Mouse (Mus musculus): Measurements from ENCODE around the gene Ccdc158. TPM values are rescaled to one million over a fixed set of nuclear protein-coding genes. Genes with fewer than 3 reads are reported as not detected.

The Ccdc158 gene
- total and polyA plus RNA-seq, 3 experiments, result 0.09 TPM; not detected in 2

DNA sequence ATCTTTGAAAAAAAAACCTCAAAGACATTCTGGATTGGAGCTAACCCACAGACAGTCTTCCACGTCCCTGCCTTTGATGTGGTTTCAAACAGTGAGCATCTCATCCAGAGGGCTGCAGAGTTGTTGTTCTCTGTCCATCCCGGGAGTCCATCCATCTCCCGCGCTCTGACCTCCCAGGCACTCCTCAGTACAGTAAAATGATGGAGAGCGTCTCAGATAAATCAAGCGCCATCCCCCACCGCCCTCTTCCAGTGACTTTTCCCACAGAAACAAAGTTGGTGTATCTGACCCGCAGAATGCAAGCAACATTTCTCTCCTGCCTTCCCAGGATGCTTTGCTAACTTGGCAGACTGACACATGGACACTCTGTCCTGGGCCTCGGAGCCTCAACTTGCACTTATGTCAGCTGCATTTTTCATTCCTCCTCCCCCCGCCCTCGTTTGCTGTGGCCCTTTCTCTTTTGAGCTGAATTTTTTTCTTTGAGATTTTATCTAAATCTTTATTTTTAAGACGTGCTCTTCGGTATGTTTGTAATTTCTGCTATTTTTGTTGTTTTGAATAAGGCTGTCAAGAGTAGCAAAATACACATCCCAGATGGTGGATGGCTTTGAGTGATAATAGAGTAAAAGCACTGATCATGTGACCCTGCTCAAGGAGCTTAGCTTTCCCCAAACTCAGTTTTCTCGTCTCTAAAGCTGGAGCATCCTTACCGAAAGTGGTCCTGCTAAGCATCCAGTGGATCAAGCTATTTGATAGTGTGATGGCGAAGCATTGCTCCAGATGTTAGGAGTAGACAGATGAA, 17.3 kb upstream of the Ccdc158 start:
- intact Hi-C loops (cut with DNase I), result no loop called here
- no peak overlapping the region for H3K9ac ChIP-seq (ENCODE audit: low read depth, low read length)
- WGBS, result 62% methylated on average over 16 of the region's 16 CpGs
- no peak overlapping the region for H3K27ac ChIP-seq
- H3K79me2 ChIP-seq (replicated peaks; ENCODE audit: control insufficient read depth, insufficient read depth, low read length), result no peaks in the 10 kb centered on the region
- H3K4me1 ChIP-seq (ENCODE audit: control insufficient read depth, insufficient read depth, low read length), result no peaks in the 10 kb centered on the region; the same call in 1 of the 2 replicates
- no peak overlapping the region for H3K4me3 ChIP-seq
- no peaks in the 10 kb centered on the region for H3K27me3 ChIP-seq (ENCODE audit: control insufficient read depth, insufficient read depth, low read length)
- DNase-seq, result peak in 1 of 2 experiments; percentile 11
- TF ChIP-seq EP300 (IDR thresholded peaks at IDR 0.05; ENCODE audit: insufficient read depth, low read depth, low read length), result no peak
- TF ChIP-seq CTCF (IDR thresholded peaks at IDR 0.05), result no peak
- H3K36me3 ChIP-seq (ENCODE audit: control insufficient read depth, insufficient read depth, low read length), result no peaks in the 10 kb centered on the region

DNA sequence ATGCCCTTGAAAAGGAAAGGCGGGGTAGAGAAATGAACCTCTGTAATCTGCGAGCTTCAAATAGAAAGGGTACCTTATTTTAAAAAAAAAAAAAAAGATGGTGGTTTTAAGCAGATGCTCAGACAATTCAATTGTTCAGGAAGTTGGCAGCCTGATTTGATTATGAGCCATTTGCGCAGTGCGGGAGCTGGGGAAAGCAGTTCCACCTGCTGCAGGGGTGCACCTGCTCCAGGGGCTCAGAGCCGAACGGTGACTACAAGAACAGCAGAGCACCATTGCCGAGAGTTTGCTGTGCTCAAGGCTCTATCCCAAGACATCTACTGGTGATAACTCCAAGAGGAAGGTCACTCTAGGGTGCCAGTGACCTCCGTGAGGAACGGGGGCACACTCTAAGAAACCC, 13.5 kb upstream of the Ccdc158 start:
- Histone ChIP-seq H3K79me2 (replicated peaks; ENCODE audit: control insufficient read depth, insufficient read depth, low read length) (no peaks in the 10 kb centered on the region), H3K4me1 (ENCODE audit: control insufficient read depth, insufficient read depth, low read length) (no peaks in the 10 kb centered on the region), H3K27me3 (ENCODE audit: control insufficient read depth, insufficient read depth, low read length) (no peaks in the 10 kb centered on the region), H3K27ac (no peak overlapping the region), H3K4me3 (no peak overlapping the region), H3K9ac (ENCODE audit: low read depth, low read length) (no peak overlapping the region), H3K36me3 (ENCODE audit: control insufficient read depth, insufficient read depth, low read length) (no peaks in the 10 kb centered on the region)
- 90% methylated on average over 9 of the region's 9 CpGs for WGBS
- intact Hi-C loops (cut with DNase I), result no loop called here
- TF ChIP-seq POLR2A (IDR thresholded peaks at IDR 0.05; ENCODE audit: insufficient read depth, low read depth, low read length), result no peak
- no peak for TF ChIP-seq EP300 (IDR thresholded peaks at IDR 0.05; ENCODE audit: insufficient read depth, low read depth, low read length)
- no peak for TF ChIP-seq CTCF (IDR thresholded peaks at IDR 0.05)
- no peak for DNase-seq

DNA sequence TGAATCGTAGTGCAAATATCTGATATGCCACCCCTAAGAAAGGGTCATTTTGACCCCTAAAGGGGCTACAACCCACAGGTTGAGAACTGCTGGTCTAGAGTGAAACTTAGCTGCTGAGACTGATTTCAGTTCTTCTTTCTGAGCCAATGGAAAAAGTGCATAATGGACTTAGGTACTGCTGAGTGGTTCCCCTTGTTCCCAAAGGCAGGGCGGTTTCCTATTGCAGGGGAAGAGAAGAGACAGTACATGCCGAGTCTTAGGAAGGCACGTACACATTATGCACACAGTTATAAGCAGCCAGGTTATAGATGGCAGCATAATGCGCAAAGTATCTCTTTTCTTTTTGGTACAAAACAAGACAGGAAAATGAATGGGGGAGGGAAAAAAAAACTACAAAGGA, 13.1 kb upstream of the Ccdc158 start:
- 76% methylated on average over 5 of the region's 5 CpGs for WGBS
- intact Hi-C loops (cut with DNase I), result no loop called here

DNA sequence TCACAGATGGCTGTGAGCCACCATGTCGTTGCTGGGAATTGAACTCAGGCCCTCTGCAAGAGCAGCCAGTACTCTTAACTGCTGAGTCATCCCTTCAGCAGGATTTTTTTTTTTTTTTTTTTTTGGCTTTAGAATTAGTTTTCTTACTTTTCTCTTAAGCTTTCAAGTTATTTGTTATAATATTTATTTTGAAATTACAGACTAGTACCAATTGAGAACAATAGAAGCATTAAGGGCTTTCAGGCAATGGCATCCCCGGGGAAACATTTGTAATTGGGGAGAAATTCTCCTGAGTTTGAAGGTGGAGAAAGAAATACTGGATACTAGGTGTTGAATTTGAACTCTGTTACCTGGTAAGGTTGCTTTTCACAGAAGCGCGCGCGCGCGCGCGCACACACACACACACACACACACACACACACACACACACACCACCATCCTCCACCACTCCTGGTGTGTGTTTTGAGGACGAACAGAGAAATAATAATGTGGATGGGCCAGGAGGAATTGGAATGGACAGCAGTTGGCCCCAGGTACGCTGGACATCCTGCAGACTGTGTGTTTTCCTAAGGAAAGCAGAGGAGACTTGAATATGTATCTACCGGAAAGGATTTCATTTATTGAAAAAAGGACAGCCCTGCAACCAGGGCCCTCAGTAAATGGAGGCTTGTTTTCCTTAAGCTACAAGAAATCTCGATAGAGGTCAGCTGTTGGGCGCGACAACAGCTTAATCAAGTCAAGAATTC, 9.8 kb upstream of the Ccdc158 start:
- no peak overlapping the region for H3K27ac ChIP-seq
- H3K27me3 ChIP-seq (ENCODE audit: control insufficient read depth, insufficient read depth, low read length), result no peaks in the 10 kb centered on the region
- H3K79me2 ChIP-seq (replicated peaks; ENCODE audit: control insufficient read depth, insufficient read depth, low read length), result no peaks in the 10 kb centered on the region
- intact Hi-C loops (cut with DNase I), result loop anchor here (5.0 kb wide), 1 partner anchor 267 kb away; no protein-coding TSS in a partner anchor
- no peak overlapping the region for H3K4me3 ChIP-seq
- H3K4me1 ChIP-seq (ENCODE audit: control insufficient read depth, insufficient read depth, low read length), result no peaks in the 10 kb centered on the region
- 95% methylated on average over 16 of the region's 16 CpGs for WGBS
- DNase-seq, result no peak
- no peaks in the 10 kb centered on the region for H3K36me3 ChIP-seq (ENCODE audit: control insufficient read depth, insufficient read depth, low read length)
- no peak overlapping the region for H3K9ac ChIP-seq (ENCODE audit: low read depth, low read length)
- TF ChIP-seq CTCF (IDR thresholded peaks at IDR 0.05), result no peak
- TF ChIP-seq EP300 (IDR thresholded peaks at IDR 0.05; ENCODE audit: insufficient read depth, low read depth, low read length), result no peak
- TF ChIP-seq POLR2A (IDR thresholded peaks at IDR 0.05; ENCODE audit: insufficient read depth, low read depth, low read length), result no peak

More for the DNA sequence above, 13.1 kb upstream of the Ccdc158 start:
- Histone ChIP-seq H3K9ac (ENCODE audit: low read depth, low read length) (no peak overlapping the region), H3K27me3 (ENCODE audit: control insufficient read depth, insufficient read depth, low read length) (no peaks in the 10 kb centered on the region), H3K36me3 (ENCODE audit: control insufficient read depth, insufficient read depth, low read length) (no peaks in the 10 kb centered on the region), H3K79me2 (replicated peaks; ENCODE audit: control insufficient read depth, insufficient read depth, low read length) (no peaks in the 10 kb centered on the region), H3K4me3 (no peak overlapping the region), H3K4me1 (ENCODE audit: control insufficient read depth, insufficient read depth, low read length) (no peaks in the 10 kb centered on the region), H3K27ac (no peak overlapping the region)
- no peak for TF ChIP-seq EP300 (IDR thresholded peaks at IDR 0.05; ENCODE audit: insufficient read depth, low read depth, low read length)
- no peak for TF ChIP-seq POLR2A (IDR thresholded peaks at IDR 0.05; ENCODE audit: insufficient read depth, low read depth, low read length)
- no peak for TF ChIP-seq CTCF (IDR thresholded peaks at IDR 0.05)
- no peak for DNase-seq

DNA sequence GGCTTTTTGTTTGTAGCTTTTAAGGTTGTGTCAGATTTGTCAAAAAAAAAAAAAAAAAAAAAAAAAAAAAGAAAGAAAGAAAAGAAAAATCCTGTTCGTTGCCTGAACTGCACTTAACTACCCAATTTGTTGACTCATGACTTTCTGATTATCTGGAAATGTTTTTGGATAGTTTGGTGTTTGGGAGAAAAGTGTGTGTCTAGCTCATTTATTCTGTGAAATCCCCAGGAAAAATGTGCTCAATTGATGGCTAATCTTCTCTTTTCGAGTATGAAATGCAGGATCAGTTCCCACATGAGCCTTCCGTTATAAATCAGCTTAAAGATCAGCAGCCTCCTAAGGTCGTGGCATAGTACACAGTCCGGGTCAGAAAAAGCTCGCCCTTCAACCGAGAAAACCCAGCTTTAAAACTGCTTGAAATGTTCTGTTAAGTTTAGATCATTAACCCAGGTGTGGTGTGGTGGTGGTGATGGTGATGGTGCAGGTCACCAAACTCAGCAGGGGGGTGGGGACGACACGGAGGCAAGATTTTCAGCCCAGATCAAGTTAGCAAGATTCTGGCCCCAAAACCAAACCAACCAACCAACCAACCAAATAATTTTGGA, 8.9 kb upstream of the Ccdc158 start:
- DNase-seq, result no peak
- intact Hi-C loops (cut with DNase I), result loop anchor here (1.0 to 5.0 kb wide), 2 partner anchors 41 to 268 kb away; no protein-coding TSS in a partner anchor
- TF ChIP-seq EP300 (IDR thresholded peaks at IDR 0.05; ENCODE audit: insufficient read depth, low read depth, low read length) (no peak), CTCF (IDR thresholded peaks at IDR 0.05) (no peak), POLR2A (IDR thresholded peaks at IDR 0.05; ENCODE audit: insufficient read depth, low read depth, low read length) (no peak)
- Histone ChIP-seq H3K9ac (ENCODE audit: low read depth, low read length) (no peak overlapping the region), H3K27me3 (ENCODE audit: control insufficient read depth, insufficient read depth, low read length) (no peaks in the 10 kb centered on the region), H3K27ac (no peak overlapping the region), H3K4me1 (ENCODE audit: control insufficient read depth, insufficient read depth, low read length) (no peaks in the 10 kb centered on the region), H3K36me3 (ENCODE audit: control insufficient read depth, insufficient read depth, low read length) (no peaks in the 10 kb centered on the region), H3K4me3 (peak overlapping the region; percentile 44; the same call in 1 of the 2 replicates), H3K79me2 (replicated peaks; ENCODE audit: control insufficient read depth, insufficient read depth, low read length) (no peaks in the 10 kb centered on the region)
- 72% methylated on average over 9 of the region's 9 CpGs for WGBS

Measured in heart, adult 2 months (tissue).